Mouse (Mus musculus) testis, adult 2 months (tissue): ENCODE data around the gene Ctdnep1.
A peak's percentile ranks its signal among the peaks of the same experiment; 100 is the strongest.

ENCODE experiments used
- CTCF ChIP-seq: fragments of 200-500 bp; IDR thresholded peaks from 2 replicates; pipeline ENCODE4 v1.5.1; 2012; ENCODE audit warnings: low read depth, mild to moderate bottlenecking, inconsistent platforms, low read length, moderate library complexity; ENCODE audit not compliant: control insufficient read depth, insufficient read depth, insufficient replicate concordance
- POLR2A ChIP-seq: fragments of 200-500 bp; IDR thresholded peaks from 2 replicates; pipeline ENCODE4 v1.6.1; 2012; ENCODE audit warnings: low read depth, mild to moderate bottlenecking, inconsistent platforms, low read length, moderate library complexity; ENCODE audit not compliant: control insufficient read depth

GRCm38 (mm10) chr11:69980196-69981140 is 488 bp upstream of the Ctdnep1 start:
- TF ChIP-seq POLR2A (peak; percentile 90), CTCF (no peak)
